Mouse (Mus musculus) liver, postnatal 0 days (tissue): ENCODE results near the gene Ppfibp1. TPM values are rescaled to one million over a fixed set of nuclear protein-coding genes. Genes with fewer than 3 reads are reported as not detected.

Experiments used
- ATAC-seq: fragments of 200-750 bp; cut with Nextera tagmentation; 2 replicates; pipeline ENCODE4 v1.8.0; 2017; ENCODE audit warnings: mild to moderate bottlenecking, moderate library complexity
- DNase-seq: peaks from one replicate; pipeline ENCODE4 v3.0.0-alpha.2; 2016
- H3K27ac ChIP-seq: fragments of 300-500 bp; sonication (generic); 2 replicates; pipeline ENCODE4 v1.5.1; 2014; ENCODE audit warnings: antibody characterized with exemption, moderate library complexity, mild to moderate bottlenecking, low read depth
- H3K27me3 ChIP-seq: fragments of 300-500 bp; sonication (generic); 2 replicates; pipeline ENCODE4 v1.6.1; 2014; ENCODE audit warnings: low read length, control low read depth, mixed read lengths; ENCODE audit not compliant: insufficient read depth
- H3K36me3 ChIP-seq: fragments of 300-500 bp; sonication (generic); replicated peaks from 2 replicates; pipeline ENCODE4 v1.6.1; 2014; ENCODE audit warnings: mild to moderate bottlenecking, control low read depth, low read length, moderate library complexity, mixed read lengths; ENCODE audit not compliant: insufficient read depth
- H3K4me1 ChIP-seq: fragments of 300-500 bp; sonication (generic); 2 replicates; pipeline ENCODE4 v1.6.1; 2014; ENCODE audit warnings: antibody characterized with exemption, mild to moderate bottlenecking, control low read depth; ENCODE audit not compliant: insufficient read depth
- H3K4me2 ChIP-seq: fragments of 300-500 bp; sonication (generic); 2 replicates; pipeline ENCODE4 v1.6.1; 2014; ENCODE audit warnings: low read depth, mild to moderate bottlenecking, low read length, moderate library complexity, mixed read lengths
- H3K4me3 ChIP-seq: fragments of 300-500 bp; sonication (generic); 2 replicates; pipeline ENCODE4 v1.5.1; 2014; ENCODE audit warnings: low read depth, low read length
- H3K9ac ChIP-seq: fragments of 300-500 bp; sonication (generic); replicated peaks from 2 replicates; pipeline ENCODE4 v1.6.1; 2014; ENCODE audit warnings: mild to moderate bottlenecking, moderate library complexity
- H3K9me3 ChIP-seq: fragments of 300-500 bp; sonication (generic); 2 replicates; pipeline ENCODE4 v1.6.1; 2016; ENCODE audit warnings: mild to moderate bottlenecking, control low read depth, low read length, mixed read lengths
- CTCF ChIP-seq: sonication (generic); IDR thresholded peaks from 2 replicates; pipeline ENCODE4 v1.5.1; 2016; ENCODE audit warnings: antibody characterized with exemption, low read depth
- EP300 ChIP-seq: IDR thresholded peaks from 2 replicates; pipeline ENCODE4 v1.6.1; 2016; ENCODE audit warnings: antibody characterized with exemption, low read depth, mild to moderate bottlenecking
- WGBS: fragments of 180-500 bp; shearing (Covaris S2); extraction: QIAGEN DNeasy Blood & Tissue Kit; methylation state at CpG from one replicate; pipeline ENCODE4 v1.1.7; 2014; ENCODE audit not compliant: insufficient replicate concordance; 5-methylcytosine and 5-hydroxymethylcytosine counted together
- polyA plus RNA-seq: library from polyadenylated mRNA; unstranded; fragments of >200 nt; fragmentation: Nextera tagmentation; extraction: Ambion mirVana; gene quantifications from 2 replicates; pipeline ENCODE4 v1.2.1, GENCODE M21; 2015

Gene Ppfibp1
- polyA plus RNA-seq, 1 experiment from 2014 or later, result 11.3 TPM

DNA sequence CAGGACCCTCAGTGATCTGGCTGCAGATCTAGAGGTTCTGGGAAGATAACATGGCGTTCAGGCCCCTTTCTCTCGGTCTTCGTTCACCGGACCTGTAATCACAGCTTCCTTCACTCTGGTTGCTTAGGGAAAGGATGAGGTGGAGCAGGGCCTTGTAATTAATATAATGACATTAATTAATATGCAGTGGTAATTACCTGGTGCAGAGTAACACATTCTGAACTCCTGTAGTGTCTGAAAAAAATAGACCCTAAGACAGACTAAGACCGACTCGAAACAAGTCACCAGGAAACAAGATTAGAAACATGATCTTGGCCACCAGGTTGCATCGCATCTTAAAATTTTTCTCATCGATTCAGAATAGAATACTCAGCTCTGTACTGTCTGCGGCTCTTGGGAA lies 8.4 kb upstream of the Ppfibp1 start:
- Histone ChIP-seq H3K4me1 (peaks cover 10% of the 10 kb centered on the region), H3K4me2 (no peak overlapping the region), H3K27ac (no peak overlapping the region), H3K9me3 (peaks cover 8% of the 10 kb centered on the region), H3K36me3 (no peaks in the 10 kb centered on the region), H3K9ac (no peak overlapping the region), H3K4me3 (no peak overlapping the region), H3K27me3 (no peaks in the 10 kb centered on the region)
- DNase-seq (no peak), ATAC-seq (no peak)
- TF ChIP-seq EP300 (no peak), CTCF (no peak)
- WGBS, result 89% methylated on average over 9 of the region's 9 CpGs

DNA sequence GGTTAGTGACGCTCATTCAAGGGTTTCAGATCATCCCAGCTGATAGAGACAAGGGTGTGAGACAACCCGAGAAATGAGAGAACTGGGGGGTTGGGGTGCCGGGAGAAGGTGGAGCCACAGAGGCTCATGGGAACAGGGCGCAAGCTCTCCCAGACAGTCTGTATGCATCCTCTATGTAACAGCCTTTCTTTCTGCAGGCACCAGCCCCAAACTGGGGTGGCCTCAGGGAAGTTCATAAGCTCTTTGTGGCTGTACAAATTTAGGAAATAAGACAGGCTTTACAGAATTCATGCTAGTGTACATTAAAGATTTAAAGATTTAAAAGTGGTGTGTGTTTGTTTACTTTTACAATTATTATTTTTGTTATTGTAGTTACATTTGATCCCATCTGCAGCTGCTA lies 8.0 kb upstream of the Ppfibp1 start:
- no peaks in the 10 kb centered on the region for H3K27me3 ChIP-seq
- 77% methylated on average over 4 of the region's 4 CpGs for WGBS
- H3K9ac ChIP-seq, result no peak overlapping the region
- DNase-seq, result no peak
- peaks cover 10% of the 10 kb centered on the region for H3K4me1 ChIP-seq
- peaks cover 8% of the 10 kb centered on the region for H3K9me3 ChIP-seq
- no peak overlapping the region for H3K4me3 ChIP-seq
- no peak for ATAC-seq
- TF ChIP-seq EP300 (no peak), CTCF (no peak)
- H3K4me2 ChIP-seq, result no peak overlapping the region
- H3K27ac ChIP-seq, result no peak overlapping the region
- H3K36me3 ChIP-seq, result no peaks in the 10 kb centered on the region

DNA sequence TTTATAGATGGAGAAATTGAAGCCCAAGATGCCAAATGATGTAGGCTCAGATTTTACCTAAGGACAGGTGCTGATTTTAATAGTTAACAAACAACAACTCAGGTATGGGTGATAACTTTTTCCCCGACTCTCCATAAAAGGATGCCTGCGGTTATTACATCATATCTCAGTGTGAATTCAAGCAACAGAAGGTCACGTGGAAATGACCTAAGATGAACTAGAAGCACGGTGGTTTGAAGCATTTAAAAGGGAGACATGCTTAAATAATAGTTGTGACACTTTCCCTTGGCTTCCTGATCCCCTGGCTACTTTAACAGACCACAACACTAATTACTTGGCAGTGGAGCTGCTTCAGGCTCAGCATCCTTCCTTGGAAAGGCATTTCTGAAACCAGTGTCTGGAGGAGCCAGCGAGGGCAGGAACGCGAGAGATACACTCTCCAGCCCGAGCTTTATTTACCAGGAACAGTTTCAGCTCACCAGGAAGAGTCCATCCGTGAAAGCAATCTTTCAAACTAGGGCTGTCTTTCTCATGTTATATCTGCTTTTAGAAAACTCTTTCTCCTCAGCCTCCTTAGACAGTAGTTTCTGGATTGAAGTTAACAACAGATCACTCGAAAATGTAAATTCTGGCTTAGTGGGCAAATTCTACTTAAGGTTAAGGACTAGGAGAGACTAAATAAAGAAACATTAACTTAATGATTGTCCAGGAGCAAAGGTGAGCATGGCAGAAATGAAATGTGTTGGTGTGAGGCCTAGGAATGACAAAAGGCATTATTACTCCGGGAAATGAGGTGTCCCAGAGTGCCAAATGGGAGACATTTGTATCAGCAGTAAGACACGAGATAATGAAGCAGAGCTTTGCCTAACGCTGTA lies 6.2 kb upstream of the Ppfibp1 start:
- TF ChIP-seq EP300, result no peak
- no peak for TF ChIP-seq CTCF
- H3K4me1 ChIP-seq, result peaks cover 10% of the 10 kb centered on the region

DNA sequence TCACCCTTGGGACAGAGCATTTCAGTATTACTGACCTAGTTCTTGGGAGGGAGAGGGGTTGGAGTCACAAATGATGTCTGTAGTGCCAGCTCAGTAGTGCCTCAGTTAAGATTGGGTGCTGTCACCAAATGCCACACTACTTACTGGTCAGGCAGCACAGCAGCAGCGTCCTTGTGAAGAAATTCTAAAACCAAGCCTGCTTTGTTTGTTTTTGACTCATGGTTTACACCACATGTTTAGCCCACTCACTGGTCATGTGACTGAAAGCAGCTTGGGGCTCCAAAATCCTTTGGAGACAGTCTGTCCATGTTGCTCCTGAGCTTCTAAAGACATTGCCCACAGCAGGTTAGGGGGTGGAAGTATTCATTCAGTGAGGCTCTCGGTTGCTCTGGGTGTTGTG lies 4.9 kb upstream of the Ppfibp1 start:
- Histone ChIP-seq H3K9me3 (no peaks in the 10 kb centered on the region), H3K4me1 (peaks cover 10% of the 10 kb centered on the region), H3K27me3 (no peaks in the 10 kb centered on the region), H3K36me3 (no peaks in the 10 kb centered on the region), H3K4me3 (no peak overlapping the region), H3K9ac (no peak overlapping the region), H3K4me2 (no peak overlapping the region), H3K27ac (no peak overlapping the region)
- TF ChIP-seq CTCF, result no peak
- no peak for TF ChIP-seq EP300
- no peak for ATAC-seq
- DNase-seq, result no peak
- 52% methylated on average over 2 of the region's 2 CpGs for WGBS

More for the DNA sequence above, 6.2 kb upstream of the Ppfibp1 start:
- no peak overlapping the region for H3K4me3 ChIP-seq
- H3K27me3 ChIP-seq, result no peaks in the 10 kb centered on the region
- ATAC-seq, result no peak
- H3K27ac ChIP-seq, result no peak overlapping the region
- no peak overlapping the region for H3K4me2 ChIP-seq
- H3K9ac ChIP-seq, result no peak overlapping the region
- 59% methylated on average over 13 of the region's 13 CpGs for WGBS
- H3K36me3 ChIP-seq, result no peaks in the 10 kb centered on the region
- DNase-seq, result no peak
- peaks cover 2% of the 10 kb centered on the region for H3K9me3 ChIP-seq

DNA sequence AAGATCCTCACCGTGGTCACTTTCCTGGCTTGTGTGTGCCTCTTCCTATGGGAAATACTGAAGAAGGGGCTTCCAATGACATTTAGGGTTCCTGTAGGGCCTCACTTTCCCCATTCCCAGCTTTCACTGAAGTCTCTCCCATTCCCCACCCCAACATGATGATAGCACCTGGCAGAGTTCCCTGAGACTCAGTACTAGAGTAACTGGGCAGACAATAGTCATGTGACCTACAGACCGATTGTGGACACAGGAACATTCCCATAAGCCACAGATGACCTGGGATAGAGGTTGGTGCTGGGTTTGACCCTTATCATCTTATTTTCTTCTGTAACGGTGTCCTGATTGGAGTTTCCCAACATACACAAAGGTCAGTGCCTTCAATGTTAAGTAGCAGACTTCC lies 4.1 kb upstream of the Ppfibp1 start:
- ATAC-seq, result no peak
- H3K9ac ChIP-seq, result no peak overlapping the region
- WGBS, result 67% methylated on average over 3 of the region's 3 CpGs

DNA sequence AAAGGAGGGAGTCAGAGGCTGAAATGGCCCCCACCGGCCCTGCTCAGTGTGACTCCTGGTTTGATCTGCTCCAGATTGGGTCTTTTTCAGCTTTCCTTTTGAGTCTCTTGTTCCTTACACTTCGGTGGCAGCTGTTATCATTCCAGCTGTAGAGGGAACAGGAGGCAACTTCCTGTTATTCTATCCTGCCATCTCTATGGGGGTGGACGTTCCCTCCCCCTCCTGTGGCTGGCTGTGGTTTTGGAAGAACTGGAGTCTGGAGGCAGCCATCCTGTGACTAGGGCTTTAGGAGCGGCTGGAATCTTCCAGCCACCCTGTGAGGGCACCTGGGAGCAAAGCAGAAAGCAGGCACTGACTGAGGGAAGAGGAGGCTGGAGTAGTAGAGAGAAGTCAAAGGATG lies 3.4 kb upstream of the Ppfibp1 start:
- H3K4me1 ChIP-seq, result peaks cover 13% of the 10 kb centered on the region
- DNase-seq, result no peak
- ATAC-seq, result no peak
- H3K4me2 ChIP-seq, result no peak overlapping the region
- H3K9me3 ChIP-seq, result no peaks in the 10 kb centered on the region
- no peak overlapping the region for H3K27ac ChIP-seq
- 43% methylated on average over 4 of the region's 4 CpGs for WGBS
- no peak overlapping the region for H3K9ac ChIP-seq
- H3K27me3 ChIP-seq, result no peaks in the 10 kb centered on the region
- H3K36me3 ChIP-seq, result no peaks in the 10 kb centered on the region
- H3K4me3 ChIP-seq, result no peak overlapping the region
- TF ChIP-seq EP300 (no peak), CTCF (no peak)

More for the DNA sequence above, 4.1 kb upstream of the Ppfibp1 start:
- Histone ChIP-seq H3K4me2 (no peak overlapping the region), H3K4me3 (no peak overlapping the region), H3K27me3 (no peaks in the 10 kb centered on the region), H3K9me3 (no peaks in the 10 kb centered on the region), H3K27ac (no peak overlapping the region), H3K36me3 (no peaks in the 10 kb centered on the region), H3K4me1 (peaks cover 13% of the 10 kb centered on the region)
- DNase-seq, result no peak
- TF ChIP-seq CTCF (no peak), EP300 (no peak)
